Mouse (Mus musculus) E14TG2a.4 (cell line): Measurements from ENCODE around the gene 2010109A12Rik.

Experiments
- CTCF ChIP-seq: conservative IDR thresholded peaks from 2 replicates; pipeline ENCODE4 v1.5.1; 2014; ENCODE audit warnings: low read length
- NANOG ChIP-seq: IDR thresholded peaks from 2 replicates; pipeline ENCODE4 v1.6.1; 2014; ENCODE audit warnings: borderline replicate concordance, low read length, mixed read lengths
- POU5F1 ChIP-seq: IDR thresholded peaks from 2 replicates; pipeline ENCODE4 v1.6.1; 2014; ENCODE audit warnings: low read length, borderline replicate concordance

- TF ChIP-seq CTCF (no peak), NANOG (no peak), POU5F1 (no peak)
Observed at GRCm38 (mm10) chr5:93255759-93256265, 49.5 kb downstream of the 2010109A12Rik start.
